Mouse (Mus musculus) forelimb bud, embryonic 11.5 days (tissue): ENCODE results near the gene Mlx.

ENCODE experiments used
- DNase-seq: peaks from one replicate; pipeline ENCODE4 v3.0.0-alpha.2; 2012; ENCODE audit warnings: low read depth, low spot score

Gene Mlx

DNA sequence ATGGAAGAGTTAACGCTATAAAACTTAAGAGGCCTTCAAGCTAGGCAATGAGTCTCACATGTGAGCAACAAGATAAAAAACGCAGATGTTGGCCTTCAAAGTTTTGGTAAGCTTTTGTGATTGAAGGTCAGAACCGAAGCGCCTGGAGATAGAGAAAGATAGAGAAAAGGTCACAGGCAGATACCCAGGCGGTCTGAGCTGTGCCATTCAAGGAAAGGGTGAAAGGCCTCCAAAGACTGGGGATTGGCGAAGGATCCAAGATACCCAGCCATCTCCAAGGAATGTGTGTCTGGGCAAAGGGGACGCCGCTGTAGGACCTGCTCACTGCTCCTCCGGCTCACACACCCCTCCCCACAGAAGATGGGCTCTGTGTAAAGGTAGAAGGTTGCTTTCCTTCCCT, 22.1 kb upstream of the Mlx start:
- DNase-seq, result no peak

DNA sequence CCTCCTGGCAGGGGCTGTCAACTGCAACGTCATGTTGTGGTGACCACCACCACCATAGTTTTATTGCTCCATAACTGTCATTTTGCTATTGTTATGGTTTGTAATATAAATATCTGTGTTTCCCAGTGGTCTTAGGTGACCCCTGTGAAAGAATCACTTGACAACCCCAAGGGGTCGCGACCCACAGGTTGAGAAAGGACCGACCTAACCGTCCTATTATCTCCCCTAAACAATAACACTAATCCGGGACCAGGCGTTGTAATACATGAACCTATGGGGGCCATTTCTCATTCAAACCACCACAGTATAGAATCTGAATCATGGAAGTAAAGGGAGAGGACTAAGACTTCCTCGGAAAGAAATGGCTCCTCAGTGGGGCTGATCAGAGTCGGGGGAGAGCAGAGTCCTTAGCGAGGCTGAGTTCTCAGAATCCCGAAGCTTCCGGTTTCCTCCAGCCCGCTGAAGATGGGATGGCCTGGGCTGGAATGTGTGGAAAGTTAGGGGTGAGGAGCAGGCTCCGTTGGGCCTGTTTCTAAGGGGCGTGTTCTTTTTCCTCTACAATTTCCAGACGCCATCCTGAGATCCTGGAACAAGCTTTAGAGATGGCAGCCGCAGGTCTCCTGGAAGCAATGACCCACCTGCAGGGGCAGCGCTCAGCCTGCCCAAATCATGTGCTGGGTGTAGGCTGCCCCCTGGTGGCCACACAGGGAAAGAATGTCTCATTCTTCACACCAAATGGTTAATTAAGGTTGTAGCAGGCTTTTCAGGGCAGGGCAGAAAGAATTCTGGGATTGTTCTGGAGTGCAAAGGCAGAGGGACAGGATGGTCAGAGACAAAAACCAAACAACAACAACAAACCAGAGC, 20.3 kb upstream of the Mlx start:
- DNase-seq, result peak; percentile 88

DNA sequence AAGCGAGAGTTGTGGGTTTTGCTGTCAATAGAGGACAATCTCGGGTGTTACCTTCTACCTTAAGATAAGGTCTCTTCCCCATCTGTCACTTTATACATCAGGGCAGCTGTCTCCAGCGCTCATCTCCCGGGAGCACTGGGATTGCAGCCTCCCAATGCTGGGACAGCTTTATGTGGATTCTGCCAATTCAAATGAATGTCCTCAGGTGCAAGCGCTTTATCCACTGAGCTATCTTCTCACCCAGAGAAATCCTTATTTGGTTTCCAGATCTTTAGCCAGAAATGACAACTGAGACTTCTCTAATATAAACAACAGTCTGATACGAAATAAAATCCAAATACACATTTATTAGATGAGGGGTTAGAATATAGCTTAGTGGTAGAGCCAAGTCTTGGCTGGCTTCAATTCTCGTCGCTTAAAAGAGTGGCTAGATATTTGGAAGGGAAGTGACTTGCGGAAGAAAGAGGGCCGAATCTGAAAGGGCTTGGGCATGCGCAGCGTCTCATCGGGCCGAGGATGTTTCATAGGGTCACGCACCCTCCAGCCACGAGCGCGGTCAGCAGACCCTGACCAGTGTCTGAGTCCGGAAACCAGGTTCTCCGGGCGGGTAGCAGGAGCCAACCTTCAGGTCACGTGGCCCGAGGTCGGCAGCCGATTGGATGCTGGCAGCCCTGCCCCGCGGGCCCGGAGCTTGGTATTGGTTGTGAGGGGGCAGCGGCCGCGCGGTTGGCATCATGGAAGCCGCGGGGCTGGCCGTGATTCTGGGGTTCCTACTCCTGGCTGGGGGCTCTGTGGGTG, 17.5 kb upstream of the Mlx start, which contains the start of gene Naglu:
Gene Naglu (plus strand): TSS at position 622 of the 798 bp plus-strand sequence.
- DNase-seq, result peak; percentile 76

DNA sequence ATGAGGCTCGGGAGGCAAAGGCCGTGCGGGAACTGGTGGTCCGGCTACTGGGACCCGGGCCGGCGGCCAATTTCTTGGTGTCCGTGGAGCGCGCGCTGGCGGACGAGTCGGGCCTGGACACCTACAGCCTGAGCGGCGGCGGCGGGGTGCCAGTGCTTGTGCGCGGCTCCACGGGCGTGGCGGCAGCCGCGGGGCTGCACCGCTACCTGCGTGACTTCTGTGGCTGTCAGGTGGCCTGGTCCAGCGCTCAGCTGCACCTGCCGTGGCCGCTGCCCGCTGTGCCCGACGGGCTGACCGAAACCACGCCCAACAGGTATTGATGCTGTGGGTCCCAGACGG, 16.9 kb upstream of the Mlx start:
- DNase-seq, result no peak

DNA sequence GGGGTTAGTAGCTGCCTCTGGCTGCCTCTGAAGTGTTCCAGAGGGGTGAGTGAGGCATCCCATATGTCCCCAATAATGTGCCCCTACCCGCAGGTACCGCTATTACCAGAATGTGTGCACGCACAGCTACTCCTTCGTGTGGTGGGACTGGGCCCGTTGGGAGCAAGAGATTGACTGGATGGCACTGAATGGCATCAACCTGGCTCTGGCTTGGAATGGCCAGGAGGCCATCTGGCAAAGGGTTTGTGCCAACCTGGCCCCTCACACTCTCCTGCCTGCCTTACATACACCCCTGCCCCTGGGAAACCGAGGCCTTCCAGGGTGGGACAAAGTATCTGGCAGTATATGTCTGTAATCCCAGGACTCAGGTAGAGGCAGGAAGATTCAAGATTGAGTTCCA, 16.1 kb upstream of the Mlx start:
- no peak for DNase-seq

DNA sequence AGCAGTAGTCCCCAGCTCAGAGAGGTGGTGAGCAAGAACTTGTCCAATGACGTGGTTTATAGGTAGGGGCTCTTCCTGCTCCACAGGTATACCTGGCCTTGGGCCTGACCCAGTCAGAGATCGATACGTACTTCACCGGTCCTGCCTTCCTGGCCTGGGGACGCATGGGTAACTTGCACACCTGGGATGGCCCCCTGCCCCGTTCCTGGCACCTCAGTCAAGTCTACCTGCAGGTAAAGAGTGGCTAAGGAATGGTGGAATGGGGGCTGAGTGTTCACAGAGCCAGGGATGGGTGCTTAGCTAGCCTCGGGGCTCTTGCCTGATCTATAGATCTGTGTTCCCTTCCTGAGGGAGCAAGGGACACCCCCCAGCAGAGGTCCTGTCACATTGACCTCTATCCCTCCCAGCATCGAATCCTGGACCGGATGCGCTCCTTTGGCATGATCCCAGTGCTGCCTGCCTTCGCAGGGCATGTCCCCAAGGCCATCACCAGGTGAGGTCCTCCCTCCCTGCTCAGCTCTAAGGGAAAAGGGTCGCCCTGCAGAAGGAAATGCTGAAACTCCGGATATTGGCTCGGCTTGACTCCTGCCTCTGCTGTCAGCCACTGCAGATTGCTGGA, 15.2 kb upstream of the Mlx start:
- DNase-seq, result no peak

DNA sequence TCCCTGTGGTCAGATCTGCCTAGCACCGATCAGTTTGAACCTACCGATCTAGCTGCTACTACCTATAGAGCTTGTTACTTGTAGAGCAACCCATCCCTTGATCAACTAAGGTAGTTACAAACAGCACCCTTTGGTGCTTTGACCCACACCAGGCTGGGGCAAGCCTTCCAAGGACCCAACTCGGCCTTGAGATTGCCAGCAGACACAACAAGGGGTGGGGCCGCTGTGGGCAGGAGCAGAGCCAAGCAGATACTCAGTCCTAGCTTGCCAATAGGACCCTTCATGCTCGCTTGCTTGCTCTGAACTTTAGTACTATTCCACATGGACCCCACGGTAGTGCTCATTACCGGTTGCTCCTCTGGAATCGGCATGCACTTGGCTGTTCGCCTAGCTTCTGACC, 9.0 kb upstream of the Mlx start, which contains the start of gene Hsd17b1:
Gene Hsd17b1 (plus strand): TSS at position 291 of the 400 bp plus-strand sequence.
- no peak for DNase-seq

DNA sequence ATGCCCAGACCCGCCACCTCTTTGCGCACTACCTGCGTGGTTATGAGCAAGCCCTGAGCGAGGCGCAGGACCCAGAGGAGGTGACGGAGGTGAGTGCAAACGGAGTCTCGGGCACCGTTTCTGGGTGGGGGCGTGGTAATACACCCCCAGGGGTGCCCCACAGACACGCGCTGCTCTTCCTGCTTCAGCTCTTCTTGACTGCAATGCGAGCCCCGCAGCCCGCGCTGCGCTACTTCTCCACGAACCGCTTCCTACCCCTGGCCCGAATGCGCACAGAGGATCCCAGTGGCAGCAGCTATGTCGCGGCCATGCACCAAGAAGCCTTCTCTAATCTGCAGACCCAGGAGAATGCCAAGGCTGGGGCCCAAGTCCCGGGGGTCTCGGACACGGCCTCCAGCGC, 7.3 kb upstream of the Mlx start:
- no peak for DNase-seq

DNA sequence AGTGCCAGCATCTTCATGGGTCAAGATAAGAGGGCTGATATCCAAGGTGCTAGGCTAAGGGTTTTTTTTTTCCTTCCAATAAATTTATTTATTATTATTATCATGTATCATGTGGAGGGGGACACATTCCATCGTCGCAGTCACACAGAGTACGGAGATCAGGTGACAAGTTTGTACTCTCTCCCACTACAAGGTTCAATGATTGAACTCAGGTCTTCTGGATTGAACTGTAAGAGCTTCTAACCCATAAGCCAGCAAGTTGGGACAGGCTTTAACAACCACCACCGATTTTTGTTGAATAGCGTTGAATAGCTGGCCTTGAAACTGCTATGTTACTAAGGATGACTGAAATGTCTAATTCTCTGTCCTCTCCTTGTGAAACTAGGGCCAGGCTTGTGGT, 6.7 kb upstream of the Mlx start:
- no peak for DNase-seq

DNA sequence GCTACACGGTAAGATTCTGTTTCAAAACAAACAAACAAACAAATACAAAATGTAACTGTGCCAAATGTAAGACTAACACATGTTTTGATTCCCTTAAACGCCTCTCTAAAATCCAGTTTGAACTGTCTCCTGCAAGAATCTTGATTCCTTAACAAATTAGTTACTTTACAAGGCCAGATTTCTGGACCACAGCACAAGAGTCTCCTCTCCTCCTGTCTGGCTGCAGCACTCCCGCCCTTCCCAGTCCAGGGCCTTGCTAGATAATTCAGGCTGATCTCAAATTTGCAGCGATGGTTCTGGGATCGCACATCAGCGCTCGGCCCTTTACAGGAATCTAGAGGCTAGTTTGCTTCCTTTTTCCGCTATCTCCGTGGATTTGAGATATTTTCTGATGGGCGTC, 5.4 kb upstream of the Mlx start:
- DNase-seq, result no peak

DNA sequence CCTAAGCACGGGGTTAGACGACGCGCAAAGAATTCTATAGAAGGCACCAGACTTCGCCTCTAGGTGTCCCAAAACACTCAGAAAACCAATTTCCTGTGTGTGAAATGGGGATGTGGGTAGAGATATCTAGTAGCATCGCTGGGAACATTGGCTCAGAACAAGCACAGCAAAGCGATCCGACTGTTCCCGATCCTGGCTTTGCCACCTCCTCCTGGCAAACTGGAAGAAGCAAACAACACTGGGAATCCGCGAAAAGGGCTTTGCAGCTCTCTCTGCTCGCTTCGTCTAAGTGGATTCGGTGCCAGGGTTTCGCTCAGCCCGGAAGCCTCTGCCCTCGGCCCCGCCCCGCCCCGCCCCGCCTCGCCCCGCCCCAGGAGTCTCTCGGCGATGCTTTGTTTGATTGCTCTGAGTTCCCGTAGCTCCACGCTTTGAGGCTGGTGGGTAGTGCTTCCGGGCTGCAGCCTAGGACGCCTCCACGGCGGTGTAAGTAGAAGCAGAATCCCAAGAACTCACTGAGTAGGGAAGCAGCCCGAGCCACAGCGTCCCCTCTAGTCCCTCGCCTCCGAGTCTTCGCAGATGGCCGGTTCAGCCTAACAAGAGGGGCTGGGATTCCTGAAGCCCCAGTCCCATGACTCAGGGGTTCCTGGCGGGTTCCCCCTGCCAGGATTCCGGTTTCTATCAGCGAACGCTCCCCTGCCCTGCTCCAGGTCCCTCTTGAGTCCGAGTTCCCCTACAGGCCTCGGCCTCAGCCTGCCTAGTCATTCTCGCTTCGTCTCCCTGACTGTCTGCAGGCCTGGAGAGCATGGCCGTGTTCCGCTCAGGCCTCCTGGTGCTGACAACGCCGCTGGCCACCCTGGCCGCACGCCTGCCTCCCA, 4.6 kb upstream of the Mlx start, which contains the start of gene Coasy:
Gene Coasy (plus strand): TSS at position 358 of the 875 bp plus-strand sequence.
- DNase-seq, result peak; percentile 89

DNA sequence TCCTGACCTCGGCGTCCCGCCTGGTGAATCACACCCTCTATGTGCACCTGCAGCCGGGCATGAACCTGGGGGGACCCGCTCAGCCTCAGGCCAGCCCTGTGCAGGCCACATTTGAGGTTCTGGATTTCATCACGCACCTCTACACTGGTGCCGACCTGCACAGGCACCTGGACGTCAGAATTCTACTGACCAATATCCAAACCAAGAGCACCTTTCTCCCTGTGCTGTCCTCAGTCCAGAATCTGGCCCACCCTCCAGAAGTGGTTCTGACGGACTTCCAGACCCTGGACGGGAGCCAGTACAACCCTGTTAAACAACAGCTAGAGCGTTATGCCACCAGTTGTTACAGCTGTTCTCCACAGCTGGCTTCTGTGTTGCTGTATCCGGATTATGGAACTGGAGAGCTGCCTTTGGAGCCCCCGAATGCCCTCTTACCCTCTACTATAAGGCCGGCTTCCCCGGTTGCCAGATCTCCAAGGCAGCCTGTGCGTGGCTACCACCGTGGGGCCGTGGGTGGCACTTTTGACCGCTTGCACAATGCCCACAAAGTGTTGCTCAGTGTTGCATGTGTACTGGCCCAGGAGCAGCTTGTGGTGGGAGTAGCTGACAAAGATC, 3.9 kb upstream of the Mlx start:
- no peak for DNase-seq

DNA sequence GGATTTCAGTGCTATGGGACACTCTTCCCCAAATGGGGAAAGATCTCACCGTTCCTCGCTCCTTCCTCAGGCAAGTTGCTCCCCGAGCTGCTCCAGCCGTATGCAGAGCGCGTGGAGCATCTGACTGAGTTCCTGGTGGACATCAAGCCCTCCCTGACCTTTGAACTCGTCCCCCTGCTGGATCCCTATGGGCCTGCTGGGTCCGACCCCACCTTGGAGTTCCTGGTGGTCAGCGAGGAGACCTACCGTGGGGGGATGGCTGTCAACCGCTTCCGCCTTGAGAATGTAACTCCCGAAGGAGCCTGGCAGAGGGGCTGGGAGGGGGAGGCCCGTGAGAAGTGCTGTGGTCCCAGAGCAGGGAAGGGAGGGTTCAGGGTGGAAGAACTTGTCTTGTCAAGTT, 2.8 kb upstream of the Mlx start:
- DNase-seq, result no peak

DNA sequence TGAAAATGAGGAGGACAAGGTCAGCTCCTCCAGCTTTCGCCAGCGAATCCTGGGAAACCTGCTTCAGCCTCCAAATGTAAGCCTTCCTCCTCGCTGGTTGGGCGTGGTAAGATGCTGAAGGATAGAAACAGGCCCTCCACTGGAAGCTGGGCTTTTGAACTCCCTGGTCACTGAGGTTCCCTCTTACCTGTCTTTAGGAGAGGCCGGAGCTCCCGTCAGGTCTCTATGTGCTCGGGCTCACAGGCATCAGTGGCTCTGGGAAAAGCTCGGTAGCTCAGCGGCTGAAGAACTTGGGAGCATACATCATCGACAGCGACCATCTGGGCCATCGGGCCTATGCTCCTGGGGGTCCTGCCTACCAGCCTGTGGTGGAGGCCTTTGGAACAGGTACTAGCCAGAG, 2.3 kb upstream of the Mlx start:
- DNase-seq, result no peak

DNA sequence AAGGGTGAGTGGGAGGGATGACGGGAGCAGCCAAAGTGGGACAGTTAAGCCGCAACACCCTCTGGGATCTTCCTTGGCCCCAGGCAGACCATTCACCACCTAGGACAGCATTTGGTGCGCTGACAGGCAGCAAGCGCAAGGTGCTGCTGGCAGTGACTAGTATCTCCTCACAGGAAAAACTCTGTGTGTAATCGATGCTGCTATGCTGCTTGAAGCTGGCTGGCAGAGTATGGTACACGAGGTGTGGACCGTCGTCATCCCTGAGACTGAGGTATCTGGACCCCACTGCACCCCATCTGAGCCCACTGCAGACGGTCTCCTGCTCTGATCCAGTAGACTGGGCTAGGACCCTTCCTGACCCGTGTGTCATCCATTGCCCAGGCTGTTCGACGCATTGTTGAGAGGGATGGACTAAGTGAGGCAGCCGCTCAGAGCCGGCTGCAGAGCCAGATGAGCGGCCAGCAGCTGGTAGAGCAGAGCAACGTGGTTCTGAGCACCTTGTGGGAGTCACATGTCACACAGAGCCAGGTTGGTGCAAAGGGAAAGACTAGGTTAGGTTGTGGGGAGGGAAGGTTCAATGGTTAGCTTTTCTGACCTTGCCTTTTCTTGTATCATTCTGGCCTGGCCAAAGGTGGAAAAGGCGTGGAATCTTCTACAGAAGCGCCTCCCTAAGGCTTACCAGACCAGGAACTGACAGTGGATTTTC, 1.3 kb upstream of the Mlx start:
- DNase-seq, result no peak

DNA sequence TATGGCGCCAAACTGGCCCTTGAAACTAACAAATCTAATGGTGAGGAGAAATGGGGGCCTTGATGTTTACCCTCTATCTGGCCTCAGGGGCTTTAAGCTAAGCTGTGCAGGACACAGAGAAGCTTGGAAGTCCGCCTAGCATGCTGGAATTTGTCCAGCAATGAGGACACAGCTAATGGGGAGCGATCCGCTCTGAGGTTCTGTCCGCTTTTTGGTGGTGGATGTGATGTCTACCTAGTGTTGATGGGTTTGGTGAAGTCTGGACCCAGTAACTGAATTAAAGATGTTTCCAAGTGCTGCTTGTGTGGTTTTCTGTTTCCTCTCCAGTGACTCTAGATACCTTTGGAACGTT, 778 bp upstream of the Mlx start:
- DNase-seq, result no peak

DNA sequence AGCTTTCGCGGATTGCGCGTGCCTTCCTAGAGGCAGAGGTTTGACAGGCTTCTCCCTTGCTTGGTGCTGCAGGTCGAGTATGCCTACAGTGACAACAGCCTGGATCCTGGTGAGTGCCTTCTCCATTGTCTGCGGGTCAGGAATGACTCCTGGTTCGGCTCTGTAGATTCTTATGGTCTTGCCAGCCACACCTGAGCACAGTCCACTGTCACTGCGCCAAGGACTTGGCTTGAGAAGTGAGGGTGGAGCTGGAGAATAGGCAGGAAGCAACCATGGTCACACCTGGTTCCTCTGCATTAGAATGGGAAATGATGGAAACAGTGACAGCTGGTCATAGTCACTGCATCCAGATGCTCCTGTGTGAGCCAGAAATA, 592 bp downstream of the Mlx start:
- no peak for DNase-seq

DNA sequence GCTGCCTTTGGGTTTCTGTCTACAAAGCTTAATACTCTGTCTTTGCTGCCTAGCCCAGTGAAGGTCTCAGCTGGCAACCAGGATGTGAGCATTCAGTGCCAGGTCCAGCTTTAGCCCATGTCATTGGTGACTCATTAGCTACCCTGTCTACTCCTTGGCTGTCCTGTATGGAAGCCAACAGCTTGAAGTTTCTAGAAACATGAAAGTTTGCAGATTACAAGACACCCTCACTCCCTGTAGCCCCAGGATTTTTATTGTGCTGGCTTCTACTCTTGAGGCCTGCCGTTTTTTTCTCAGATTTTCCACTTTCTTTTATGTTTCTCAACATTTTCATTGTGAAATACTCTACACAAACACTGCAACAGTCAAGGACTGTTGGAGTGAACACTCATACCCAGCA, 2.9 kb downstream of the Mlx start:
- DNase-seq, result no peak

DNA sequence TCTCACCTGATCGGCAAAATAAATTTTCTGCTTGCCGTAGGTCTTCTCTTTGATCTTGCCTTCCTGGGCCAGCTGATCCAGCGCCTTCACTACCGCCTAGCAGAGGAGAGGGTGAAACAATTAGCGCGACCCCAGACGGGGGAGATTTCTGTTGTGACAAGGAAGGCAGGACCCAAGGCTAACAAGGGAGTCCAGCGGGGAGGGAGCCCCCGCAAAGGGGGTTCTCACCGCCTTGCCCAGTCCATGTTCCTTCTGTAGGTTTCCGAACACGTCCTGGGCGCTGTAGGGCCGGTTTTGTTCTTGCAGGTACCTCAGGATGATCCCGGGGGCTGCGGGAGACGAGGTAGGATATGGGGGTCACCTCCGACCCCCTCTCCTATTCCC, 7.8 kb downstream of the Mlx start:
- DNase-seq, result no peak

DNA sequence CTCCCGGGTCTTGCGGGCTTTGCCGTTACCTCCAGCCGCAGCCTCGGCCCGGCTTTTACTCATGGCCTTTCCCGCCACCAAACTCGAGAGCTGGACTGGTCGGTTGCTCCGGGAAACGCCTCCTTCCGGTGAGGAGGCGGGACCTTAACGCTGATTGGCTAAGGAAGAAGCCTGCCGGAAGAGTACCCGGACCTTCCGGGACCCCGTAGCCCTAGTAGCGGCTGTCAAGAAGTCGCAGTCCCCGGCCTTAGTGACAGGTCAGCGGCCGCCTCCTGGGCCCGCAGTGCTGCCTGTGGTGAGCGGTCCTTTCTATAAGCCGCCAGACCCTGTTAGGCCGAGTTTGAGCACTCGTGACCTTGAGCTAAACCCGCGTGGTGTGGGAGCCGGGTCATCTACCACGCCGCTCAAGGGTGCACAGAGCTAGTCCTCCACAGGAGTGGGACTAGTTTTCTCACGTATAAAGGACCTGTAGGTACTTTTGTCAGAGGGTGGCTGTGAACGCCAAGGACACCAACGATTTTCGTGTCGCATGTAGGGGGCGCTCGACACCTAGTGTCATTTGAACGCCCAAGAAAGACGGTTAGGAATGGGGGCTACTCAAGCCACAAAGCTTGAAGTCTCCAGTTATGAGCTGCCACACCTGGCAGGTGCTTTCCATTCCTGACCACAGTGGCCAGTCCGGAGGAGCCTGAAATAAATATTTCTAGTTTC, 8.4 kb downstream of the Mlx start, which contains the start of gene Psmc3ip:
Gene Psmc3ip (minus strand): TSS at position 123 of the 711 bp plus-strand sequence.
- peak; percentile 97 for DNase-seq
